Mouse (Mus musculus) heart, adult 2 months (tissue): ENCODE data around the gene Ces1d. TPM values are rescaled to one million over a fixed set of nuclear protein-coding genes. Genes with fewer than 3 reads are reported as not detected.
"Not testable (repeated sequence)": the region's sequence is repeated elsewhere in the genome, so short reads cannot be mapped to it uniquely, and the experiment has no call there.

Experiments
- DNase-seq, 2 experiments: peaks; one replicate each; pipeline ENCODE4 v3.0.0; 2021
- H3K27ac ChIP-seq: fragments of 200-600 bp; 2 replicates; pipeline ENCODE4 v1.8.1; 2022
- H3K27me3 ChIP-seq: fragments of 200-500 bp; 2 replicates; pipeline ENCODE4 v1.6.1; 2012; ENCODE audit warnings: mild to moderate bottlenecking, low read length, inconsistent platforms, mixed read lengths; ENCODE audit not compliant: control insufficient read depth, insufficient read depth
- H3K36me3 ChIP-seq: fragments of 200-500 bp; 2 replicates; pipeline ENCODE4 v1.6.1; 2012; ENCODE audit warnings: low read length, inconsistent platforms; ENCODE audit not compliant: control insufficient read depth, insufficient read depth
- H3K4me1 ChIP-seq: fragments of 200-500 bp; 2 replicates; pipeline ENCODE4 v1.6.1; 2011; ENCODE audit warnings: low read length; ENCODE audit not compliant: control insufficient read depth, insufficient read depth
- H3K4me3 ChIP-seq: fragments of 200-600 bp; 2 replicates; pipeline ENCODE4 v1.8.1; 2022
- H3K79me2 ChIP-seq: fragments of 200-500 bp; replicated peaks from 2 replicates; pipeline ENCODE4 v1.6.1; 2012; ENCODE audit warnings: mild to moderate bottlenecking, inconsistent platforms, low read length, moderate library complexity, mixed read lengths; ENCODE audit not compliant: control insufficient read depth, insufficient read depth
- H3K9ac ChIP-seq: fragments of 200-500 bp; 2 replicates; pipeline ENCODE4 v1.6.1; 2012; ENCODE audit warnings: low read depth, mild to moderate bottlenecking, control low read depth, inconsistent platforms, low read length, mixed read lengths
- CTCF ChIP-seq: fragments of 200-600 bp; IDR thresholded peaks from 2 replicates; pipeline ENCODE4 v1.8.1; 2022; ENCODE audit warnings: antibody characterized with exemption, mild to moderate bottlenecking, moderate library complexity
- EP300 ChIP-seq: fragments of 200-500 bp; IDR thresholded peaks from 2 replicates; pipeline ENCODE4 v1.6.1; 2011; ENCODE audit warnings: low read depth, low read length, control low read depth; ENCODE audit not compliant: insufficient read depth
- POLR2A ChIP-seq: fragments of 200-500 bp; IDR thresholded peaks from 2 replicates; pipeline ENCODE4 v1.6.1; 2011; ENCODE audit warnings: mild to moderate bottlenecking, low read depth, low read length, control low read depth; ENCODE audit not compliant: insufficient read depth
- WGBS: fragments of 180-500 bp; shearing (Covaris S2); methylation state at CpG from one replicate; pipeline ENCODE4 v1.1.7; 2018; 5-methylcytosine and 5-hydroxymethylcytosine counted together
- intact Hi-C: fragments of 180-260 bp; cut with DNase I; formaldehyde crosslinking; loops from one replicate; pipeline ENCODE4 v1.15.1; 2025
- polyA plus RNA-seq: library from polyadenylated mRNA; depleted of rRNA; stranded (reverse); fragments of >200 nt; gene quantifications from 2 replicates; pipeline ENCODE4 v1.2.3, GENCODE M21; 2012
- total RNA-seq, 2 experiments: library from RNA; stranded (reverse); gene quantifications; 2 replicates each; pipeline ENCODE4 v1.2.3; 2021

Gene Ces1d
- total and polyA plus RNA-seq, 3 experiments = 243 to 286 (median 276) TPM

- no peak for DNase-seq
- Histone ChIP-seq H3K27ac (no peak overlapping the region), H3K4me3 (no peak overlapping the region), H3K4me1 (no peaks in the 10 kb centered on the region), H3K27me3 (no peaks in the 10 kb centered on the region), H3K79me2 (no peaks in the 10 kb centered on the region), H3K9ac (no peak overlapping the region), H3K36me3 (no peaks in the 10 kb centered on the region)
- TF ChIP-seq EP300 (no peak), CTCF (no peak)
- intact Hi-C loops = no loop called here
Observed at GRCm38 (mm10) chr8:93211091-93211490, 13.5 kb upstream of the Ces1d start.

DNA sequence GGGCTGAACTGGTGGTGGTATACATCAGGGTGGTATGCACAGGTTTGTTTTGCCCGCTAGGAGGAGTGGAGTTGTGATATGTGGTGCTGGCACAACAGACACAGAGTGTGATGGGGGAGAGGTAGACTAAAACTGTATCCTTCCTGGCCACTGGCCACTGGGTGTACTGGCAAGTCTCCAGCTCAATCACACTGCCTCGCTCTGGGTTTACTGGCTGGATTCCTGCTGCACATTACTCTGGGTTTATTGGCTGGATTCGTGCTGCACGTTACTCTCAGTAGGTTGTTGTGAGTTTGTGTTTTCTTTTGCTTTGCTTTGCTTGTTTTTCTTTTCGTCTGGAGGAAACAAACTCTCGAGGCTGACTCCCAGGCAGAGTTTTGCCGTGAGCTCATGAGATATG is 1.5 kb upstream of the Ces1d start:
- not testable (repeated sequence) for H3K4me3 ChIP-seq, H3K79me2 ChIP-seq, H3K36me3 ChIP-seq, H3K4me1 ChIP-seq, H3K9ac ChIP-seq, H3K27me3 ChIP-seq
- WGBS = 25% methylated on average over 7 of the region's 7 CpGs
- DNase-seq = peak in 1 of 2 experiments; percentile 34
- peak; percentile 41 for TF ChIP-seq CTCF
- intact Hi-C loops = loop anchor here (10.0 kb wide), 1 partner anchor 196 kb away; no protein-coding TSS in a partner anchor
- H3K27ac ChIP-seq = peak overlapping the region; percentile 48

DNA sequence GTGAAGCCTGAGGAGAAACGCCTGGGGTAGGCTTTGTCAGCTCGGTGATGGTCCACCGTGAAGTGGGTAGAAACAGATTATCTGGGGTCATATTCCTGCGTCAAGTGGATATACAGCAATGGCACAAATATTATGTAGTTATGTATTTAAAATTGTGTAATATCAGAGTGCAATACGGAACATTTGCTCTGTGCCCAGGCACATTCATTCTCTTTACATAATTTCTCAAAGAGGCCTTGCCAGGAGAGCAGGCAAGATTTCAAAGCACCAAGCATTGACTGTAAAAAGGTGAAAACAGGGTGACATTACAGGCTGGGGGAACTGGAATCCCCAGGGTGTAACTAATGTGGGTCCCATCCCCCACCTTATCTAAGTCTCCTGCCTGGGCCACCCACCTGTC is 1.2 kb downstream of the Ces1d start:
- Histone ChIP-seq H3K27ac (peak overlapping the region; percentile 79), H3K27me3 (no peaks in the 10 kb centered on the region)
- WGBS = 78% methylated on average over 5 of the region's 5 CpGs

GRCm38 (mm10) chr8:93180581-93181129 is 17.0 kb downstream of the Ces1d start:
- TF ChIP-seq CTCF (no peak), POLR2A (no peak)
- H3K4me3 ChIP-seq = no peak overlapping the region
- WGBS = 53% methylated on average over 4 of the region's 4 CpGs
- no peaks in the 10 kb centered on the region for H3K79me2 ChIP-seq
- DNase-seq = peak in 1 of 2 experiments; percentile 30
- intact Hi-C loops = no loop called here
- H3K4me1 ChIP-seq = peaks cover 1% of the 10 kb centered on the region
- peaks cover 15% of the 10 kb centered on the region for H3K36me3 ChIP-seq
- H3K27ac ChIP-seq = peak overlapping the region; percentile 23
- no peak overlapping the region for H3K9ac ChIP-seq
- H3K27me3 ChIP-seq = no peaks in the 10 kb centered on the region

More for the DNA sequence above, 1.2 kb downstream of the Ces1d start:
- H3K36me3 ChIP-seq = peaks cover 3% of the 10 kb centered on the region
- TF ChIP-seq CTCF (no peak), POLR2A (no peak), EP300 (no peak)
- DNase-seq = no peak
- H3K79me2 ChIP-seq = no peaks in the 10 kb centered on the region
- intact Hi-C loops = loop anchor here (10.0 kb wide), 1 partner anchor 198 kb away; no protein-coding TSS in a partner anchor
- peak overlapping the region; percentile 35; the same call in 1 of the 2 replicates for H3K4me3 ChIP-seq
- peaks cover 4% of the 10 kb centered on the region for H3K4me1 ChIP-seq
- H3K9ac ChIP-seq = peak overlapping the region; percentile 80

DNA sequence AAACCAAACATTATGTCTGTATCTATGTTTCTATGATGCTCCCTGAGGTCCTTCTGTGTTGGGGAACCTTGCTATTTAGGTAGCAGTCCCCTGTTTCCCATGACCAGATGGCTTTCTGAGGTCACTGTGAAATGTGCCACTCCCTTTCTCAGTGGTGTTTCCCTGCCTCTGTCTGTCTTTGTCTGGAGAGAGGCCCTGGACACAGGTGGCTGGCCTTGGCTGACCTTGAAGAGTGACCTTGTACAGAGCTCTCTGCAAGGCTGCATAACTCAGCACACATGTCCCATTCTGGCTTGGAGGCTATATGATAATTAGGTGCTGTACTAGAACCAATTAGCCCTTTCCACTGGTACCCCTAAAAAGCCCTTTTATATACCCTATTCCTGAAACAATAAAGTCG is 21.0 kb downstream of the Ces1d start:
- H3K27me3 ChIP-seq = no peaks in the 10 kb centered on the region
- H3K79me2 ChIP-seq = no peaks in the 10 kb centered on the region
- H3K4me1 ChIP-seq = peaks cover 5% of the 10 kb centered on the region
- intact Hi-C loops = no loop called here
- H3K27ac ChIP-seq = no peak overlapping the region
- WGBS = 36% methylated on average over 1 of the region's 1 CpGs
- H3K4me3 ChIP-seq = no peak overlapping the region
- no peak for DNase-seq
- H3K36me3 ChIP-seq = peaks cover 25% of the 10 kb centered on the region
- no peak overlapping the region for H3K9ac ChIP-seq
- TF ChIP-seq EP300 = no peak
- TF ChIP-seq CTCF = no peak
- TF ChIP-seq POLR2A = no peak

GRCm38 (mm10) chr8:93174554-93174953 is 23.1 kb downstream of the Ces1d start:
- DNase-seq = no peak
- TF ChIP-seq POLR2A = no peak
- Histone ChIP-seq H3K4me3 (no peak overlapping the region), H3K27me3 (no peaks in the 10 kb centered on the region), H3K4me1 (peaks cover 6% of the 10 kb centered on the region), H3K27ac (no peak overlapping the region), H3K79me2 (no peaks in the 10 kb centered on the region), H3K36me3 (peaks cover 32% of the 10 kb centered on the region), H3K9ac (no peak overlapping the region)
- WGBS = 73% methylated on average over 2 of the region's 2 CpGs
- intact Hi-C loops = no loop called here
